Mouse (Mus musculus) heart, adult 2 months (tissue): ENCODE data around the gene Rnf212b.

Source experiments
- CTCF ChIP-seq: fragments of 200-600 bp; IDR thresholded peaks from 2 replicates; pipeline ENCODE4 v1.8.1; 2022; ENCODE audit warnings: antibody characterized with exemption, mild to moderate bottlenecking, moderate library complexity
- EP300 ChIP-seq: fragments of 200-500 bp; IDR thresholded peaks from 2 replicates; pipeline ENCODE4 v1.6.1; 2011; ENCODE audit warnings: low read depth, low read length, control low read depth; ENCODE audit not compliant: insufficient read depth
- POLR2A ChIP-seq: fragments of 200-500 bp; IDR thresholded peaks from 2 replicates; pipeline ENCODE4 v1.6.1; 2011; ENCODE audit warnings: mild to moderate bottlenecking, low read depth, low read length, control low read depth; ENCODE audit not compliant: insufficient read depth

DNA sequence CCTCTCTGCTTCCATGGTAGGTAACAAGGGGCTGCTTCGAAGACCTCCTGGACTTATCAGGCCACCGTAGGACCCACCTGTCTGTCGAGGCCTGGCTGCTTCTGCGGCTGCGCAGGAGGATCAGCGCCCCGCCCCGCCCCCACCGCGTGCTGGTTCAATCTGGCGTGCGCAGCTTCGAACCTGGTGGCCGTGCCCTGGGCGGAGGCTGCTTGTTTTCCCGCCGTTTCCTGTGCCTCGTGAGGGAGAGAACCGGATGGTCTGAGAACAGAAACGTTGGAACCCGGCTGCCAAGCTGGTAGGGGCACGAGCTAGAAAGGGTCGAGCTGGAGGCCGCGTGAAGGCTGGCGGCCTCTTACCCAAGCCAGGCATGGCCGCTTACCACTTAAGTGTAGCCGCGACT is at the start of gene Rnf212b:
- TF ChIP-seq POLR2A (no peak), CTCF (no peak), EP300 (no peak)
